Mouse (Mus musculus) cerebellum, postnatal 36 days (tissue): ENCODE measurements around the gene Nid1.
"Not testable (repeated sequence)": the region's sequence is repeated elsewhere in the genome, so short reads cannot be mapped to it uniquely, and the experiment has no call there.

Experiments
- DNase-seq, 2 experiments: peaks; one replicate each; pipeline ENCODE4 v3.0.0; 2021 to 2022; ENCODE audit warnings: mixed read lengths in 2 of 2

Gene Nid1

DNA sequence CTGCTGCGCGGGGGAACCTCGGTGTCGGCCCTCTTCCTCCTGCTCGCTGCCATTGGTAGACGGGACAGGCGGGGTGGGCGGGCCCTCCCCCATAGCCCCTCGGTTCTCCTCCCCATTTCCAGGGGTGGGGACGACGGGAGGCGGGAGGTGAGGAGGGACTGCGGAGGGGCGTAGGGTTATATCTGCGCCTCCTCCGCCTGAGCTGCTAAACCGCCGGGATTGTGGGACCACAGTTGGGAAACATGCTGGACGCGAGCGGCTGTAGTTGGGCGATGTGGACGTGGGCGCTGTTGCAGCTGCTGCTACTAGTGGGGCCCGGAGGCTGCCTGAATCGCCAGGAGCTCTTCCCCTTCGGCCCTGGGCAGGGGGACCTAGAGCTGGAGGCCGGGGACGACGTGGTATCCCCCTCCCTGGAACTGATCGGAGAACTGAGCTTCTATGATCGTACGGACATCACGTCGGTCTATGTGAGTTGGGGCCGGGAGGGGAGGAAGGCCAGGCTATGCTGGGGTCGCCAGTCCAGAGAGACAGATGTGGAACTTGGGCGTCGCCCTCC lies at the start of gene Nid1:
Gene Nid1, plus strand, starts transcription at position 92 of the 556 bp plus-strand sequence.
- not testable (repeated sequence) for DNase-seq

DNA sequence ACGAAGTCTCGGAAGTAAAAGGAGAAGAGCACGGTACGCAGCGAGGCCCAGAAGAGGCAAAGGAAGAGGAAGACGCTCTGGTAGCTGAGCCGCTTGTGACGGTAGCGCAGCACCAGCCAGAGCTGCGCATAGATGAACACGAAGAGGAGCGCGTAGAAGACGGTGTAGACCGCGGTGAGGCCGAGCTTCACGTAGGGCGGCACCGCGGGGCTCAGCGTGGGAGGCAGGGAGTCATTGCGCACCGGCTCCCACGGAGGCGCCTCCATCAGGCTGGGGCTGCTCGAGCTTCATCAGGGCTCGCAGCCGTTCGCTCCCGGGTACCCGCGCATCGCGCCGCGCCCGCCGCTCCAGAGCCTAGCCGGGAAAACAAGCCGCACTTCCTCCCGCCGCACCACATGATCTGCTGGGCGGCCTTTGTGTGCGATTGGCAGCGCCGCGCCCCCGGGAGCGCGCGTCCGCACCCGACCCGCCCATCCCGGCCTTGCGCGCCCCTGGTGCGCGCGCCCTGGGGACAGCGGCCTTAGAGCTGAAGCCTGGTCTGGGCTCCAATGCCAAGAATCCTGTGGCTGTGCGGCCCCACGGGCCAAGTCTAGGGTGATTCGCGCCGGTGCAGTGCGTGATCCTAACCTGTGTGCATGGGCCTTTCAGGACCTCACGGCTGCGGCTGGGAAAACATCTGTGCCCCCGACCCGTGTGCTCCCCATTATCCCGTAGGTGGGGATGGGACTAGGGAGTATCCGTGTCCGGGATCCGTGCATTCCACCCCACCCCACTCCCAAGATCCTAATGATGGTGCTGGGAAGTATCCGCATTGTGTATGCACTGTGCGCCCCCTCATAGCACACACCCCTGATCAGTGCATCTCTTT lies 43.9 kb upstream of the Nid1 start, which contains the start of gene Gpr137b:
Gene Gpr137b, minus strand, starts transcription at position 787 of the 868 bp plus-strand sequence.
- peak; percentile 27 to 35 for DNase-seq

GRCm38 (mm10) chr13:13394096-13394395 lies 43.3 kb upstream of the Nid1 start:
- not testable (repeated sequence) for DNase-seq

- DNase-seq: not testable (repeated sequence)
Observed at GRCm38 (mm10) chr13:13400851-13401250, 36.5 kb upstream of the Nid1 start.

GRCm38 (mm10) chr13:13402818-13403217 lies 34.5 kb upstream of the Nid1 start:
- DNase-seq: not testable (repeated sequence)

GRCm38 (mm10) chr13:13403366-13403765 lies 34.0 kb upstream of the Nid1 start:
- DNase-seq: not testable (repeated sequence)

GRCm38 (mm10) chr13:13403839-13404238 lies 33.5 kb upstream of the Nid1 start:
- DNase-seq: not testable (repeated sequence)

DNA sequence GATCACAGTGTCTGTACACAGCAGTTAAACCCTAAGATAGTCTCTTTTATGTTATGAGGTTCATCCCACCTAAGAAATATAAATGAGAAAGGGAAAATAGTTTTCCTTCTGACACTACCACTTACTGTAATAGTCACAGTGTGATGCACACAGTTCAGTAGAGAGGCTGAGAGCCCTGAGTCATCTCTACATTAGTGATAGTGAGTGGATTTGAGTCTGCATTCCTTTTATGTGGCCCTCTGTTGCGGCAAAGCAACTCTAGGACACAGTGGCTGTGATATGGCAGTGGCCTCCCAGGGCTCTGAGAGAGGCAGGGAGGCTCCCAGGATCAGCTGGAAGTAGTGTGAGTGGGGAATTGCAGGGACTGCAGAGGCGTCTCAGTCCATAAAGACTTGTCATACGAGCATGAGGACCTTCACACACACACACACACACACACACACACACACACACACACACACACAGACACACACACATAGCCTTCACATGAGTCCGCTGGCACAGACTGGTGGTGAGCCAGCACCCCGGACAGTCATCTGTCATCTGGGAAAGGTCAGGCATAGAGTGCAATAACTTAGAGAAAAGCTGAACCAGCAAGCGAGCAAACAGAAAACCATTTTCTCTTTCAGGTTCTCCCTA lies 32.7 kb upstream of the Nid1 start:
- not testable (repeated sequence) for DNase-seq

- DNase-seq: not testable (repeated sequence)
Observed at GRCm38 (mm10) chr13:13405511-13405910, 31.8 kb upstream of the Nid1 start.

GRCm38 (mm10) chr13:13414206-13414605 lies 23.1 kb upstream of the Nid1 start:
- DNase-seq: no peak

DNA sequence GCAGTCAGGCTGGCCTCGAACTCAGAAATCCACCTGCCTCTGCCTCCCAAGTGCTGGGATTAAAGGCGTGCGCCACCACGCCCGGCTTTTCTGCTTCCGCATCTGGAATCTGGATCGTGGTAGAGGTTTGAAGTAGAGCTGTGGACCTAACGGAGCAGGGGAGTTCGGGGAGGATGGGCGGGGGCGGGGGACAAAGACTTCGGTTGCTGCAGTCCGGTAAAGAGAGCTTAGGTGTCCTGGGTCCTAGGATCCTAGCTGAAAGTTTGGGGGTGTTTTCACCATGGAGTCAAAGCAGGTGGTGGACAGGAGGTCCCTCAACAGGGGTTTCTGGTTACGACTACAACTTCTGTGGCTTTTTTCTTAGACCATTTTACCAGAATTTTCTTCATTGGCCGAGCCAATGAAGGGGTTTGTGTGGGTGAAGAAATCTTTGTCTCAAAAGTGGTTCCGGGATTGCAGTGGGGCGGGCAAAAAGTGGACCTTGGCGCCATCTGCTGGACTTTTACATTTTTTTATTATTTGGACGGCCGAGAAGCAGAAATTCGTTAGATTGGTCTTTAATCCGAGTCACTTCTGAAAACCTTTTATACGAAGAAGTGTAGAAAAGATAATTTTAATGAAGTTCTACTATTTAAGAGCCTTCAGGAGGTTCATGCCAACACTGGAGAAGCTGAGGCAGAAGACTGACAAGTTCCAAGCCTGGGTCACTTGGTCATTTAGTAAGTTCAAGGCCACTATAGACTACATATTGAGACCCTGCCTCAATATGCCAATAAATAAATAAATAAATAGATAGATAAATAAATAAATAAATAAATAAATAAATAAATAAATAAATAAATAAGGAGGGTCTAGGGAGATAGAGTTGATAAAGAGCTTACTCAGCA lies 22.0 kb upstream of the Nid1 start:
- DNase-seq: peak; percentile 29 to 41

DNA sequence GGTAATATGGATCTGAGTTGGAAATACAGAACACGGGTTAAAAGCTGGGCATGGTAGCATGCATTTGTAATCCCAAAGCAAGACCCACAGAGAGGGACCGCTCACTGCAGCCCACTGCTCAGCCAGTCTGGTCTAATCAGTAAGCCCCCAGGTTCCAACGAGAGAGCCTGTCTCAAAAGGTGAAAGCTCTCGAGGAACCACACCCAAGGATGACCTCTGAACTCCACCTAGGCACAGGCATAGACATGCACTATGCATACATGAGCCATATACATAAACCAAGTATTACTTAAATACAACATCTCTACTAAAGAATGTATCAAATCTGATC lies 21.4 kb upstream of the Nid1 start:
- not testable (repeated sequence) for DNase-seq

- not testable (repeated sequence) for DNase-seq
Observed at GRCm38 (mm10) chr13:13418859-13419258, 18.5 kb upstream of the Nid1 start.

GRCm38 (mm10) chr13:13423301-13423700 lies 14.1 kb upstream of the Nid1 start:
- not testable (repeated sequence) for DNase-seq

GRCm38 (mm10) chr13:13436161-13436560 lies 1.2 kb upstream of the Nid1 start:
- not testable (repeated sequence) for DNase-seq

- DNase-seq: not testable (repeated sequence)
Observed at GRCm38 (mm10) chr13:13438112-13438953, 982 bp downstream of the Nid1 start.

DNA sequence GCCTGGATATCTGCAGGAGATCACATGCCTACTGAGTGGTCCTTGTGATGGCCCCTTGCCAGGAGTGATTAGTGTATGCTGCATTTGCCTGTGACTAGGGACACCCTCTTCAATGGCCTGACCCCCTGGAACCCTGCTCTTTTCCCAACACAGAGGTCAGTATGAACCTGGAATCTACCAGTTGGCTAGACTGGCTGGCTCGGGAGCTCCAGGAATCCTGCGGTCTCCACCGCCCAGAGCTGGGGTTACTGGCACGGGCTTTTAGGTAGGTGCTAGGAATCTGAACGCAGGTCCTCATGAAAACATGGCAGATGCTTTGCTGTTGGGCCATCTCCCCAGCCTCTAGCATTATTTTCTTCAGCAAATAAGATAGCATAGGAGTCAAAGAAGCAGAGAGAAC lies 8.2 kb downstream of the Nid1 start:
- not testable (repeated sequence) for DNase-seq

DNA sequence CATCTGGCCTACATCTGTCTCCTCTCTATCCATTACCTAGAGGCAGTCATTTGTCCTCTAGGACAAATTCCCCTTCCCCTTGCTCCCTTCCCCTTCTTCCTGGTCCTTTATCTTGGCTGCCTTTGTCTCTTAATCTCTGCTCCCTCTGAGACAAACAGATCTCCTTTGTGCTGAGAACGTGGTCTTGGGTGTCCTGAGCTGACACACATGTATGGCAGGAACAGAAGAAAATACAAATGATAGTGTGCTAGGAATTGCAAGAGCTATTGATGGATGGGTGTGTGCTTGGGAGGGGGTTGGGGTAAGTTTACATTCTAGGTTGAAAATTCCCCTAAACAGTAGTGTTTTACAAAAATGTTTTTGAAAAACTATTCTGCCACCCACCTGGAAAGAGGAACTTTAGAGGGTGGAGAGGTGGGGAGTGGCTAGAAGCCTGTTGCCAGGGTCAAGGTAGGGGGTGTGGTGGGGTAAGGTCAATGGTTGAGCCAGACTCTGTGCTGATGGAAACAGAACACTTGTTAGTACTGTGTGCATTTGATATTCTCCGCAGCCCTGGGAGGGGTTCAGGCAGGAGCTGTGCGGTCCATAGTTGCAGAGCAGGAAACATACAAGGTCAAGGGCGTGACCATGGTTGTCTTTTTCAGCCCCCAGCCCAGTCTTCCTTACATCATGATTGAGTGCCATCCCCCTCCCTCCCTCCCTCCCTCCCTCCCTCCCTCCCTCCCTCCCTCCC lies 9.5 kb downstream of the Nid1 start:
- DNase-seq: not testable (repeated sequence)

- DNase-seq: not testable (repeated sequence)
Observed at GRCm38 (mm10) chr13:13449981-13450380, 12.6 kb downstream of the Nid1 start.

- not testable (repeated sequence) for DNase-seq
Observed at GRCm38 (mm10) chr13:13450931-13451330, 13.6 kb downstream of the Nid1 start.

GRCm38 (mm10) chr13:13453332-13453731 lies 16.0 kb downstream of the Nid1 start:
- not testable (repeated sequence) for DNase-seq
